Comparison of ENCODE assay signal across 8 mouse cellular contexts in the genomic region with DNA sequence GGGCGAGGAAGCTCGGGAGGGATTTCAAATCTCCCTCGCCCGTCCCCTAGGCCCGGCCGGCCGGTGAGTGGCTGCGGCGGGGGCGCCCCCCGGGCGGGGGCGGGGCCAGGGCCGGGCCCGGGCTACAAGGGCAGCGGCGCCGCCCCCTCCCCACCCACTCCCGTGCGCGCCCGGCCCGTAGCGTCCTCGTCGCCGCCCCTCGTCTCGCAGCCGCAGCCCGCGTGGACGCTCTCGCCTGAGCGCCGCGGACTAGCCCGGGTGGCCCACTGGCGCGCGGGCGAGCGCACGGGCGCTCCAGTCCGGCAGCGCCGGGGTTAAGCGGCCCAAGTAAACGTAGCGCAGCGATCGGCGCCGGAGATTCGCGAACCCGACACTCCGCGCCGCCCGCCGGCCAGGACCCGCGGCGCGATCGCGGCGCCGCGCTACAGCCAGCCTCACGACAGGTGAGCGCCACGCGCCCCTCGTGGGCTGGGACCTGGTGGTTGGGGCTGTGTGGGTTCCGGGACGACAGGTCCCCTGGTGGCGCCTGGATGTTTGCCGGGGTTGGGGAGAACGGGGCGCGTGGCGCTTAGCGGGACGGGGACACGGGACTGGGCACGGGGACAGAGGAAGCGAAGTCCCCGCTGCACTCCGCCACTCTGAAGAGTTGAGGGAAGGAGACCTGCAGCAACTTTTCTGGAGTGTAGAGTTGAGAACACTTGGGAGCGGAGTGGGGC. TPM values are rescaled to one million over a fixed set of nuclear protein-coding genes. Genes with fewer than 3 reads are reported as not detected.
A peak's percentile ranks its signal among the peaks of the same experiment; 100 is the strongest.
DNase-seq lines count a peak whose midpoint lies in the region; ATAC-seq and TF ChIP-seq lines count a peak whose summit lies in the region.

TSS of gene Dnmt3b (plus strand) at position 153 of the 716 bp plus-strand sequence.

- H3K36me3 ChIP-seq in hindbrain, embryonic 12.5 days, result no peaks in the 10 kb centered on the region
- no peaks in the 10 kb centered on the region for H3K36me3 ChIP-seq in macrophage (ENCODE audit: inconsistent target)

- no peak; the same call in 1 of the 2 replicates for TF ChIP-seq CTCF in left cerebral cortex, adult 2 months (IDR thresholded peaks at IDR 0.05)

- DNase-seq in T-cell, adult 2 months (ENCODE audit: low spot score), result peak; percentile 60
- peak; percentile 48 for DNase-seq in cerebellum, adult 9-10 months
- DNase-seq in frontal cortex, postnatal 36 days (ENCODE audit: low spot score in 2 of 2), result peak; percentile 22 to 26
- peak; percentile 31 to 38 for DNase-seq in left cerebral cortex, adult 2 months (ENCODE audit: extremely low spot score in 1 of 2, low spot score in 2 of 2)
- DNase-seq in retina, postnatal 1 day, result peak; percentile 86
- peak; percentile 58 for DNase-seq in urinary bladder, postnatal 25 days (ENCODE audit: low spot score)

- H3K9me3 ChIP-seq in hindbrain, embryonic 12.5 days (replicated peaks), result no peaks in the 10 kb centered on the region

- H3K79me2 ChIP-seq in macrophage (ENCODE audit: inconsistent target), result no peaks in the 10 kb centered on the region

- under 1% methylated on average over 74 of the region's 93 CpGs for WGBS in hindbrain, embryonic 12.5 days
- WGBS in macrophage (ENCODE audit: missing documents), result under 1% methylated on average over 87 of the region's 93 CpGs

- peaks cover 22% of the 10 kb centered on the region for H3K4me1 ChIP-seq in hindbrain, embryonic 12.5 days

- H3K4me3 ChIP-seq in hindbrain, embryonic 12.5 days, result peak within 1 kb of the TSS; percentile 87
- peak within 1 kb of the TSS; percentile 70 for H3K4me3 ChIP-seq in left cerebral cortex, adult 2 months
- peak within 1 kb of the TSS; percentile 58 for H3K4me3 ChIP-seq in macrophage (ENCODE audit: inconsistent target)

- H3K4me2 ChIP-seq in hindbrain, embryonic 12.5 days (replicated peaks), result peak within 1 kb of the TSS; percentile 97

- ATAC-seq in hindbrain, embryonic 12.5 days (ENCODE audit: low FRiP score), result peak; percentile 84

- H3K27me3 ChIP-seq in hindbrain, embryonic 12.5 days, result peaks cover 12% of the 10 kb centered on the region

- intact Hi-C loops in left cerebral cortex, adult 2 months (cut with DNase I), result no loop called here

- H3K27ac ChIP-seq in hindbrain, embryonic 12.5 days, result peak within 1 kb of the TSS; percentile 75; the same call in 1 of the 2 replicates
- no peak within 1 kb of the TSS for H3K27ac ChIP-seq in left cerebral cortex, adult 2 months
- H3K27ac ChIP-seq in macrophage, result no peak within 1 kb of the TSS

- peak within 1 kb of the TSS; percentile 89 for H3K9ac ChIP-seq in hindbrain, embryonic 12.5 days

RNA-seq across cellular contexts. Expression of gene Dnmt3b, which starts in this region (rescaled TPM):
- 9.5 and 9.7 TPM in 2 replicates for polyA plus RNA-seq in hindbrain, embryonic 12.5 days (2016; fragmentation: Nextera tagmentation; extraction: Ambion mirVana)
- total RNA-seq in left cerebral cortex, adult 2 months (2021), result 1 to 10 TPM; 1.1 to 1.6 TPM
- total RNA-seq in macrophage (2018; cell fraction: chromatin; rRNA removed), result 10 to 100 TPM in 6 of 26 experiments, 1 to 10 TPM in 17, under 1 TPM in 3; 0.41 to 18.8 (median 4.3) TPM
- total RNA-seq in macrophage (2018; cell fraction: cytosol; rRNA removed), result 1 to 10 TPM in 4 of 26 experiments, under 1 TPM in 22; 0.11 to 1.6 (median 0.54) TPM
- total RNA-seq in macrophage (2018; cell fraction: nucleus; rRNA removed), result 1 to 10 TPM in 18 of 26 experiments, under 1 TPM in 8; 0.19 to 8.5 (median 1.5) TPM
- polyA plus RNA-seq in macrophage (2018), result 0.36 to 0.75 TPM (median 0.59 TPM) in 3 replicates

Comparison
In these comparisons a context has a peak if more than half of its experiments do, and no peak if none do; other contexts are left out.
1. DNase-seq: peak in every context shown above with its lines; median percentile 86 in retina, postnatal 1 day; 60 in T-cell, adult 2 months; 58 in urinary bladder, postnatal 25 days; 48 in cerebellum, adult 9-10 months; 34 in left cerebral cortex, adult 2 months; 24 in frontal cortex, postnatal 36 days.